Mouse (Mus musculus) embryonic facial prominence, embryonic 14.5 days (tissue): ENCODE data around the gene Clstn2. TPM values are rescaled to one million over a fixed set of nuclear protein-coding genes. Genes with fewer than 3 reads are reported as not detected.

Experiments
- ATAC-seq: fragments of 200-750 bp; cut with Nextera tagmentation; 2 replicates; pipeline ENCODE4 v1.8.0; 2017; ENCODE audit warnings: low read depth, moderate number of reproducible peaks, moderate TSS enrichment
- DNase-seq: peaks from one replicate; pipeline ENCODE4 v3.0.0-alpha.2; 2015; ENCODE audit warnings: low spot score
- H3K27ac ChIP-seq: fragments of 300-500 bp; sonication (generic); replicated peaks from 2 replicates; pipeline ENCODE4 v1.5.1; 2014; ENCODE audit warnings: low read depth, mild to moderate bottlenecking, low read length, moderate library complexity
- H3K27me3 ChIP-seq: fragments of 300-500 bp; sonication (generic); replicated peaks from 2 replicates; pipeline ENCODE4 v1.6.1; 2014; ENCODE audit warnings: low read length; ENCODE audit not compliant: control insufficient read depth, insufficient read depth
- H3K36me3 ChIP-seq: fragments of 300-500 bp; sonication (generic); 2 replicates; pipeline ENCODE4 v1.6.1; 2014; ENCODE audit warnings: low read length, mixed read lengths; ENCODE audit not compliant: control insufficient read depth, insufficient read depth
- H3K4me1 ChIP-seq: fragments of 300-500 bp; sonication (generic); 2 replicates; pipeline ENCODE4 v1.6.1; 2014; ENCODE audit warnings: antibody characterized with exemption, low read length; ENCODE audit not compliant: control insufficient read depth, insufficient read depth
- H3K4me2 ChIP-seq: fragments of 300-500 bp; sonication (generic); 2 replicates; pipeline ENCODE4 v1.6.1; 2014; ENCODE audit warnings: low read depth, mild to moderate bottlenecking, low read length, moderate library complexity, mixed read lengths
- H3K4me3 ChIP-seq: fragments of 300-500 bp; sonication (generic); 2 replicates; pipeline ENCODE4 v1.5.1; 2014; ENCODE audit warnings: low read depth, mild to moderate bottlenecking, low read length
- H3K9ac ChIP-seq: fragments of 300-500 bp; sonication (generic); 2 replicates; pipeline ENCODE4 v1.6.1; 2014; ENCODE audit warnings: low read depth, mild to moderate bottlenecking, low read length, moderate library complexity, mixed read lengths
- H3K9me3 ChIP-seq: fragments of 300-500 bp; sonication (generic); 2 replicates; pipeline ENCODE4 v1.6.1; 2016; ENCODE audit warnings: low read length; ENCODE audit not compliant: control insufficient read depth
- WGBS: fragments of 180-500 bp; shearing (Covaris S2); extraction: QIAGEN DNeasy Blood & Tissue Kit; methylation state at CpG from one replicate; pipeline ENCODE4 v1.1.7; 2014; 5-methylcytosine and 5-hydroxymethylcytosine counted together
- polyA plus RNA-seq: library from polyadenylated mRNA; unstranded; fragments of >200 nt; fragmentation: Nextera tagmentation; extraction: Ambion mirVana; gene quantifications from 2 replicates; pipeline ENCODE4 v1.2.1, GENCODE M21; 2014

Gene Clstn2
- polyA plus RNA-seq, 1 experiment from 2014 or later, result 3.8 TPM

- ATAC-seq, result no peak
- Histone ChIP-seq H3K27ac (no peak overlapping the region), H3K9ac (no peak overlapping the region), H3K9me3 (no peaks in the 10 kb centered on the region), H3K4me1 (no peaks in the 10 kb centered on the region), H3K4me2 (no peak overlapping the region), H3K36me3 (no peaks in the 10 kb centered on the region), H3K27me3 (no peaks in the 10 kb centered on the region), H3K4me3 (no peak overlapping the region)
- peak; percentile 17 for DNase-seq
- 61% methylated on average over 6 of the region's 6 CpGs for WGBS
Observed at GRCm38 (mm10) chr9:97414876-97415668, 617.9 kb downstream of the Clstn2 start.

GRCm38 (mm10) chr9:97408142-97408541 is 624.8 kb downstream of the Clstn2 start:
- no peak overlapping the region for H3K27ac ChIP-seq
- H3K4me1 ChIP-seq, result no peaks in the 10 kb centered on the region
- H3K27me3 ChIP-seq, result no peaks in the 10 kb centered on the region
- no peaks in the 10 kb centered on the region for H3K9me3 ChIP-seq
- H3K9ac ChIP-seq, result no peak overlapping the region
- ATAC-seq (no peak), DNase-seq (peak; percentile 20)
- WGBS, result 53% methylated on average over 2 of the region's 2 CpGs
- no peaks in the 10 kb centered on the region for H3K36me3 ChIP-seq
- no peak overlapping the region for H3K4me2 ChIP-seq
- H3K4me3 ChIP-seq, result no peak overlapping the region
